Mouse (Mus musculus) skeletal muscle tissue, adult 2 months (tissue): Measurements from ENCODE around the gene F2rl1.

Experiments
- DNase-seq: peaks from one replicate; pipeline ENCODE4 v3.0.0-alpha.2; 2012; ENCODE audit warnings: low read depth, low spot score

The F2rl1 gene

DNA sequence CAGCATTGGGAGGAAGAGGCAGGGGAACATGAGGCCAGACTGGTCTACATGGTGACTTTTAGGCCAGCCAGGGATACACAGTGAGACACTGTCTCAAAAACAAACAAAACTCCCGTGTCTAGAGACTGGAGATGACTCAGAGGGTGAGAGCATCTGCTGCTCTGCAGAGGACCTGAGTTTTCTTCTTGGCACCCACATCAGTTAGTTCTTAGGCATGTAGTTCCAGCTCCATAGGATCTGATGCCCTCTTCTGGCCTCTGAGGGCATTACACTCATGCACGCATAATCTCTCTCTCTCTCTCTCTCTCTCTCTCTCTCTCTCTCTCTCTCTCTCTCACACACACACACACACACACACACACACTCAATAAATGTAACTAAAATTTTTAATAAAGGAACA, 54.1 kb downstream of the F2rl1 start:
- no peak for DNase-seq
